Mouse (Mus musculus) left cerebral cortex, postnatal 10 days (tissue): ENCODE measurements around the gene Gm20604. TPM values are rescaled to one million over a fixed set of nuclear protein-coding genes. Genes with fewer than 3 reads are reported as not detected.

Source experiments
- DNase-seq, 2 experiments: peaks; one replicate each; pipeline ENCODE4 v3.0.0; 2021 to 2022; ENCODE audit warnings: low spot score in 2 of 2, mixed read lengths in 1 of 2; ENCODE audit errors: extremely low spot score in 1 of 2
- intact Hi-C: fragments of 180-260 bp; cut with DNase I; formaldehyde crosslinking; loops from one replicate; pipeline ENCODE4 v1.15.1; 2025
- total RNA-seq, 2 experiments: library from RNA; stranded (reverse); gene quantifications; 2 replicates each; pipeline ENCODE4 v1.2.3; 2021

Gm20604 gene
- total RNA-seq, 2 experiments from 2014 or later, result 22.9 to 23.0 TPM

DNA sequence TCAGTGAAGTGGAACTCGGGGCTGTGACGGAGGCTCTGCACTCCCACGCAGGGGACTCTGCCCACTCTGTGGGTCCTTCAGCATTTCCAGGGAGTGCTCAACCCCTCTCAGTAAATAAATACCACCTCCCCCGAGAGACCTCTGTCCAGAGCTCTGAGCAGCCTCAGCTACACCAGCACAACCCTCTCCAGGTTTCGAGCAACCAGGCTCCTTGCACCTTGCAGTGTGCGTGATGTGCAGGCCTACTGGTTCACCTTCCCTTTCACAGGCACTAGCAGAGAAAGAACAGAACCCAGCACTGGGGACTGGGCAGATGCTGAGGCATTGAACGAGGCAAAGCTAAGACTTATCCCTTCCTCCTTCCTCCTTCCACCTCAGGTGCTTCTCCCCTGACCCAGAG is 61.1 kb downstream of the Gm20604 start:
- DNase-seq, result no peak
- intact Hi-C loops, result no loop called here

DNA sequence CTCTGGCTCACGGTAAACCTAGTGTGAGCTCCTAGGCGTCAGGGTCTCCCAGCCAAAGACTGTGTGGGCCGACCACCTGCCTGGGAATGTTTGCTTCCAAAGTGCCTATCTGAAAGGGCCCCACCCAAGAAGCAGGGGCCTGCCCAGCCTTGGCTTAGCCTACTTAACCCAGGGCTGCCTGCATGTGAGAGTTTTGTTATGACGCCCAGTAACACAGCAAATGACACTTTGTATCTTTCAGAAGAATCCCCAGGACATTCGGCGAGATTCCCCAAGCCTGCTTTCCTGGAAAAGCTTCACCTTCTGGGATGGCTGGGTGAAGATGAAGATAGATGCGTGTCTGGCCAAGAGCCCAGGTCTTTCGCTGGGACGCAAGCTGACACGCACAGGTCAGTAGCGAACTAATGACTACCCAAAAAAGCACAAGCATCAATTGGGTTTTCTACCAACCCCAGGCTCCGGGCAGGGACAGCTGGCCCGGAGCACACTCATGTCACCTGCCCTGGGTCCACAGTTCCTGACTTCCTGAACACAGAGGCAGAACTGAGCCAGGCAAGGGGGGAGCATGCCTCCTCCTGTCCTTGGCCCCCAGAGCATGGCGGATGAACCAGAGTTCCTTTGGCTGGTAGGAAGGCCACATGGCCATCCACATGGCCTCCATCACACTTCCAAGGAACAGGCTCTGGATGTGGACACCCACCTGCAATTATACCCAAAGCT is 61.7 kb downstream of the Gm20604 start:
- no peak for DNase-seq
- intact Hi-C loops, result no loop called here

DNA sequence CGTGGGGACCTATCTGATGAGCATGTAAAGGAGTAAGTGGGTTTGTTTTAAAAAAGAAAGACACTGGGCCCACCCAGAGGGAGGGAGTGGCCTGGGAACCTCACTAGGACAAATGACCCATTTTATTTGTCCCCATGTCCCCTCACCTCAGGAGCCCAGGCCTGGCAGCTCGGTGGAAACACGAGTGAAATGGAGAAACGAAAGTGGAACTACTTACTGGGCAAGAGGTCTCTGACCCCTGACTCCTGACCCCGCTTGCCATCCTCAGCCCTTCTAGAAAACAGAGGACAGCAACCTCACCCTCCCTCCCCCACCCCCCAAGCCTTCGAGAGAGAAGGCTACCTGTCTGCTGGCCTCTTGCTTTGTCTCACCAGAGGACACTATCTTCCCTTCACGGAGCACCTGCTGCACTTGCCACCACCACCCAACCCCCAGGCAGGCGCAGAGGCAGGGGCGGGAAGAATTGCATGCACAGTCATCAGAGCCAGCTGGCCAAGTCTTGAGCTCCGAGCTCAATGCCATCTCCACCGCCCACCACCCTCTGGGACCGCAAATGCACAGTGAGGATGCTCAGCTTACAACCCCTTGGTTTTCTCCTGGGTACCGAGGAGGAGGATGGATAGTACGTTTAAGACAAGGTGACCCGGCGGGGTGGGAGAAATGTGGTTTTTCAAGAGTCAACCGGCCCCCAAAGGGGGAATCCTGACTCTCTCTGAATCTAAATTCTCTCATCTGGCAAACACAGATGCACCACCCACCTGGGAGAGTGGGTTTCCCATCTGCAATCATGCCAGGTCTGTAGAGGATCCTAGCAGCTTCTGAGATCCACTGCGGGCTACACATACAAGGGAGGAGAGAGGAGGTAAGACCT is 62.9 kb downstream of the Gm20604 start:
- intact Hi-C loops, result no loop called here
- DNase-seq, result peak; percentile 60 to 70

DNA sequence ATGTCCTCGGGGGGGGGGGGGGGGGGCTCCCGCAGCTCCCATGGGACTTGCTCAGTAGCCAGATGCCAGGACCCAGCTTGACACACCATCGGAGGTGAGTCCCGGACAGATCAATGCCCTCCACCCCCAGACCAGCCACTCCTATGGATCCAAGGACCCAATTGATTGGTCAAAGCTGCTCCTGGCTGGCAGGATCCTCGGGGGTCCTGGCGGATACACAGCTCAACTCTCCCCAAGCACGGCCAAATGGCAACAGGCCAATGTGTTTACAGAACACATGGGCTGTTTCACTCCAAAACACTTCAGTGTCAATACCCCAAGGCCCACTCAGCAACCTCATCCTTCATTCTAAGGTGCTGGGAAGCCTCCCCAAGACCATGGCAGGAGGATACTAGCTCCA is 66.7 kb downstream of the Gm20604 start:
- DNase-seq, result no peak
- intact Hi-C loops, result no loop called here

Other genes starting within 250 kb of the Gm20604 start
- 100 to 1,000 TPM; 187 to 195 TPM for gene Chga, start 203.7 kb downstream of the Gm20604 start, total RNA-seq
- gene Itpk1, start 53.7 kb downstream of the Gm20604 start, total RNA-seq, result 10 to 100 TPM; 90.5 to 90.8 TPM
- gene Moap1, start 15.0 kb downstream of the Gm20604 start, total RNA-seq, result 10 to 100 TPM; 37.5 to 41.0 TPM
- 1 to 10 TPM; 5.4 to 6.1 TPM for gene Tmem251, start 14.9 kb downstream of the Gm20604 start, total RNA-seq
- gene Gm28051, start 907 bp downstream of the Gm20604 start, total RNA-seq, result not detected
- gene Gon7, start 869 bp downstream of the Gm20604 start, total RNA-seq, result 10 to 100 TPM; 10.9 to 15.4 TPM
- 10 to 100 TPM; 32.3 to 35.0 TPM for gene Ubr7, start 705 bp downstream of the Gm20604 start, total RNA-seq
- 10 to 100 TPM; 17.7 to 19.6 TPM for gene Btbd7, start 119.8 kb upstream of the Gm20604 start, total RNA-seq
- gene Cox8c, start 140.6 kb upstream of the Gm20604 start, total RNA-seq, result not detected
- 10 to 100 TPM; 37.3 to 38.9 TPM for gene Unc79, start 190.2 kb upstream of the Gm20604 start, total RNA-seq